Mouse (Mus musculus) midbrain, postnatal 0 days (tissue): ENCODE results near the gene Etv1. TPM values are rescaled to one million over a fixed set of nuclear protein-coding genes. Genes with fewer than 3 reads are reported as not detected.

ENCODE experiments used
- ATAC-seq: fragments of 200-750 bp; cut with Nextera tagmentation; 2 replicates; pipeline ENCODE4 v1.8.0; 2017; ENCODE audit warnings: moderate number of reproducible peaks, mild to moderate bottlenecking, moderate TSS enrichment, moderate library complexity; ENCODE audit not compliant: low FRiP score
- DNase-seq: peaks from one replicate; pipeline ENCODE4 v3.0.0-alpha.2; 2015; ENCODE audit warnings: low spot score
- H3K27ac ChIP-seq: fragments of 300-500 bp; sonication (generic); 2 replicates; pipeline ENCODE4 v1.5.1; 2014; ENCODE audit warnings: low read depth, mild to moderate bottlenecking, low read length, mixed read lengths
- H3K27me3 ChIP-seq: fragments of 300-500 bp; sonication (generic); 2 replicates; pipeline ENCODE4 v1.6.1; 2014; ENCODE audit warnings: low read length, control low read depth, mixed read lengths; ENCODE audit not compliant: insufficient read depth
- H3K36me3 ChIP-seq: fragments of 300-500 bp; sonication (generic); 2 replicates; pipeline ENCODE4 v1.6.1; 2014; ENCODE audit warnings: low read length, control low read depth, mixed read lengths; ENCODE audit not compliant: insufficient read depth
- H3K4me1 ChIP-seq: fragments of 300-500 bp; sonication (generic); 2 replicates; pipeline ENCODE4 v1.6.1; 2014; ENCODE audit warnings: mild to moderate bottlenecking, control low read depth, antibody characterized with exemption, low read length, mixed read lengths; ENCODE audit not compliant: insufficient read depth
- H3K4me2 ChIP-seq: fragments of 300-500 bp; sonication (generic); 2 replicates; pipeline ENCODE4 v1.6.1; 2014; ENCODE audit warnings: low read depth, mild to moderate bottlenecking, low read length, mixed read lengths; ENCODE audit not compliant: poor library complexity, severe bottlenecking
- H3K4me3 ChIP-seq: fragments of 300-500 bp; sonication (generic); 2 replicates; pipeline ENCODE4 v1.5.1; 2014; ENCODE audit warnings: low read depth, mild to moderate bottlenecking, low read length, moderate library complexity
- H3K9ac ChIP-seq: fragments of 300-500 bp; sonication (generic); replicated peaks from 2 replicates; pipeline ENCODE4 v1.6.1; 2014; ENCODE audit warnings: mild to moderate bottlenecking, low read length, moderate library complexity, mixed read lengths; ENCODE audit not compliant: poor library complexity, severe bottlenecking
- H3K9me3 ChIP-seq: fragments of 300-500 bp; sonication (generic); 2 replicates; pipeline ENCODE4 v1.6.1; 2016; ENCODE audit warnings: low read length, control low read depth
- CTCF ChIP-seq: IDR thresholded peaks from 2 replicates; pipeline ENCODE4 v1.5.1; 2016; ENCODE audit warnings: antibody characterized with exemption, mild to moderate bottlenecking
- WGBS: fragments of 180-500 bp; shearing (Covaris S2); extraction: QIAGEN DNeasy Blood & Tissue Kit; methylation state at CpG from one replicate; pipeline ENCODE4 v1.1.7; 2014; 5-methylcytosine and 5-hydroxymethylcytosine counted together
- polyA plus RNA-seq: library from polyadenylated mRNA; unstranded; fragments of >200 nt; fragmentation: Nextera tagmentation; extraction: Ambion mirVana; gene quantifications from 2 replicates; pipeline ENCODE4 v1.2.1, GENCODE M21; 2015
- total RNA-seq: library from RNA; depleted of rRNA; stranded (reverse); fragments of >200 nt; gene quantifications from 2 replicates; pipeline ENCODE4 v1.2.3, GENCODE M21; 2014

Etv1 gene
- total and polyA plus RNA-seq, 2 experiments from 2014 or later, result 16.6 to 24.0 TPM

GRCm38 (mm10) chr12:38847500-38848261, 68.5 kb downstream of the Etv1 start:
- no peak overlapping the region for H3K4me2 ChIP-seq
- WGBS, result 80% methylated on average over 6 of the region's 6 CpGs

GRCm38 (mm10) chr12:38849994-38850393, 70.8 kb downstream of the Etv1 start:
- DNase-seq (no peak), ATAC-seq (0 out of 2 replicates have a peak, but pooled peaks have one; percentile 27)
- TF ChIP-seq CTCF, result no peak
- H3K27ac ChIP-seq, result no peak overlapping the region
- H3K27me3 ChIP-seq, result no peaks in the 10 kb centered on the region
- 79% methylated on average over 5 of the region's 5 CpGs for WGBS
- H3K4me3 ChIP-seq, result no peak overlapping the region
- H3K4me1 ChIP-seq, result no peaks in the 10 kb centered on the region
- no peaks in the 10 kb centered on the region for H3K36me3 ChIP-seq
- H3K4me2 ChIP-seq, result no peak overlapping the region
- H3K9me3 ChIP-seq, result no peaks in the 10 kb centered on the region
- H3K9ac ChIP-seq, result no peak overlapping the region

More at GRCm38 (mm10) chr12:38847500-38848261, 68.5 kb downstream of the Etv1 start:
- ATAC-seq (no peak), DNase-seq (no peak)
- Histone ChIP-seq H3K4me3 (no peak overlapping the region), H3K4me1 (no peaks in the 10 kb centered on the region), H3K27ac (no peak overlapping the region), H3K36me3 (no peaks in the 10 kb centered on the region), H3K9me3 (no peaks in the 10 kb centered on the region), H3K9ac (no peak overlapping the region), H3K27me3 (no peaks in the 10 kb centered on the region)
- no peak for TF ChIP-seq CTCF

DNA sequence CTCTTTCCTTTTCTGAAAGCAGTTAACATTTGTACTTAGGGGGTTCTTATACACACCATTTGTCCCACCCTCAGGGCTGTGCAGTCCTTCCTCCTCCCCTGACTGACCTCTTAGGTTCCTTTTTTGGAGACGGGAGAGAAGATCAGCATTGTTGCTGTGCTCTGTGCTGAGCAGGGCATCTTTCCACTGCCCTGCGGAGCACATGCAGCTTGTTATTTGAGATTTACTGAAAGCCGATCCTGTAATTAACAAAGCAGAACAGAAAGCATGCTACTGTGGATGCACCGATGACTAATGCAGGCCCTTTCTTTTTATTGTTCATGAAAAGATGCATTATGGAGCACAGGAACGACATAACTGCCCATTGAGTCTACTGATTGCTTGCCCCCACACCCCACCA, 75.1 kb downstream of the Etv1 start:
- Histone ChIP-seq H3K4me2 (no peak overlapping the region), H3K4me1 (no peaks in the 10 kb centered on the region), H3K27ac (no peak overlapping the region), H3K4me3 (no peak overlapping the region), H3K9ac (no peak overlapping the region), H3K36me3 (no peaks in the 10 kb centered on the region), H3K27me3 (no peaks in the 10 kb centered on the region), H3K9me3 (no peaks in the 10 kb centered on the region)
- 56% methylated on average over 5 of the region's 5 CpGs for WGBS
- ATAC-seq, result no peak
- DNase-seq, result no peak
- TF ChIP-seq CTCF, result no peak

- no peak overlapping the region for H3K4me2 ChIP-seq
- H3K9me3 ChIP-seq, result no peaks in the 10 kb centered on the region
- no peak for TF ChIP-seq CTCF
- ATAC-seq, result no peak
- H3K4me3 ChIP-seq, result no peak overlapping the region
- H3K27ac ChIP-seq, result no peak overlapping the region
- no peak overlapping the region for H3K9ac ChIP-seq
- no peaks in the 10 kb centered on the region for H3K36me3 ChIP-seq
- no peaks in the 10 kb centered on the region for H3K27me3 ChIP-seq
- 81% methylated on average over 6 of the region's 6 CpGs for WGBS
- no peaks in the 10 kb centered on the region for H3K4me1 ChIP-seq
- DNase-seq, result no peak
These were observed 75.6 kb downstream of the Etv1 start for GRCm38 (mm10) chr12:38854751-38855150.

DNA sequence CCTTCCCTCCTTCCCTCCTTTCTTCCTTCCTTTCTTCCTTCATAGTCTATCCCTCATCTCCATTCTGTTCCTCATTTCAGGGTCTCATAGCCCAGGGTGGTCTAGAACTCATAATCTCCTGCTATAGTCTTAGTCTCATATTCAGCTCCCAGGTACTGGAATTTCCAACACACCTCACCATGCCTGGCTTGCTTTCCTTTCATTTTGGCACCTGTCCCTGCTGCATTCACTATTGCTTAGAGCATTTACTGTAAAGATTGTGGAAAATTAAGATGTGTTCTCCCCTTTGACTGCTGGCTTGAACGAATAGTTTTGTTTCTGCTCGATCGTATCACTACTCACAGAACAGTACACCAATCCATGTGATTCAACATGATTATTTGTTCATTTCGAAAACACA, 80.5 kb downstream of the Etv1 start:
- no peak for TF ChIP-seq CTCF
- H3K4me1 ChIP-seq, result no peaks in the 10 kb centered on the region
- 88% methylated on average over 4 of the region's 4 CpGs for WGBS
- H3K4me3 ChIP-seq, result no peak overlapping the region
- H3K4me2 ChIP-seq, result no peak overlapping the region
- H3K9ac ChIP-seq, result no peak overlapping the region
- no peaks in the 10 kb centered on the region for H3K9me3 ChIP-seq
- no peaks in the 10 kb centered on the region for H3K36me3 ChIP-seq
- H3K27me3 ChIP-seq, result no peaks in the 10 kb centered on the region
- H3K27ac ChIP-seq, result no peak overlapping the region
- DNase-seq, result no peak
- ATAC-seq, result no peak

DNA sequence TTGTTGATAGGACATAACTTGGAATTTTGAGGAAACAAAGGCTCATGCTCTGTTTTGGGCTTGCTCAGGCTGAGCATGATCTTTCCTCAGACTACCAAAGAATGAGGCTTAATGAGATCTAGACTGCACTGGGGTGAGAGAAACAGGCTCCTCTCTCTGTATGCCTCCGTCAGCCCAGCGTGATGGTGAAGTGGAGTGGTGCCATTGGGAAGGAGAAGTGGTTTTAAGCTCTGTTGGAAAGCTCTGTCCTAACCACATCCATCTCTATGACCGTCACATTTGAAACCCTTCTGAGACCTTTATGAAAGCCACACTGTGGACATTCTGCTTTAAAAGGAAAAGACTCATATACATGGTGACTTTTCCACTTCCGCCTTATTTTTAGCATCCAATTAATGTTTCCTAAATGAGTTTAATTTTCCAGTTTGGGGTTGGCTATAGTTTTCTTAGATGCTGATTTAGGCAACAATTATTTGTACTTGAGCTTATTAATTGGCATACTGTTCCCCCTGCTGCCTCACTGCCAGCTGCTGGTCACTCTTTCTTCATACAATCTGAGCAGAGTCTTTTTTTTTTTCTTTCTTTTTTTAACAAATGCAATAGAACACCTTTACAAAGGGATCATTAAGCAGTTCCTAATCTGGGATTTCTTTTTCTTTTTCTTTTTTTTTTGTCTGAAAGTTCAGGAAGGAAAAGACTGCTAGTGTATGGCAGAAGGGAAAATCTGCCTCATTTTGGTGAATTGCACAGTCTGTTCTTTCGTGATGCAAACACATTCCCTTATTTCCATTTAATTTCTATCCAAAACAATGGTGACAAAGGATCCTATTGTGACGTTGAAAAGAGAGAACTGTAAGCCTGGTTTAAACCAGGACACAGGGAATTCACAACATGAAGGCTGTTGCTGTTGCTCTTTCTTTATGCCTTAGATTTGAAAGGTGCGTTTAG, 81.3 kb downstream of the Etv1 start:
- Histone ChIP-seq H3K27ac (no peak overlapping the region), H3K4me2 (no peak overlapping the region), H3K27me3 (no peaks in the 10 kb centered on the region), H3K4me3 (no peak overlapping the region), H3K4me1 (no peaks in the 10 kb centered on the region), H3K36me3 (no peaks in the 10 kb centered on the region), H3K9ac (no peak overlapping the region), H3K9me3 (no peaks in the 10 kb centered on the region)
- TF ChIP-seq CTCF, result no peak
- WGBS, result 65% methylated on average over 7 of the region's 7 CpGs
- DNase-seq (no peak), ATAC-seq (no peak)
